8 mouse cellular contexts compared by ENCODE assay signal in genomic region chr11:44619887-44620693, GRCm38 (mm10). TPM values are rescaled to one million over a fixed set of nuclear protein-coding genes. Genes with fewer than 3 reads are reported as not detected.
DNase-seq lines count a peak whose midpoint lies in the region; ATAC-seq lines count a peak whose summit lies in the region.

No protein-coding gene starts in this region.

- H3K4me3 ChIP-seq in embryonic facial prominence, embryonic 11.5 days (ENCODE audit: low read depth, low read length): peak overlapping the region; percentile 67
- peak overlapping the region; percentile 20; the same call in 1 of the 2 replicates for H3K4me3 ChIP-seq in liver, embryonic 15.5 days (replicated peaks)

- peaks cover 2% of the 10 kb centered on the region; the same call in 1 of the 2 replicates for H3K4me1 ChIP-seq in embryonic facial prominence, embryonic 11.5 days (ENCODE audit: control insufficient read depth, insufficient read depth, low read length)
- peaks cover 15% of the 10 kb centered on the region for H3K4me1 ChIP-seq in liver, embryonic 15.5 days (replicated peaks)

- H3K27ac ChIP-seq in embryonic facial prominence, embryonic 11.5 days (replicated peaks; ENCODE audit: low read depth, low read length): no peak overlapping the region; the same call in 1 of the 2 replicates
- H3K27ac ChIP-seq in liver, embryonic 15.5 days (replicated peaks): no peak overlapping the region

- no peaks in the 10 kb centered on the region for H3K9me3 ChIP-seq in embryonic facial prominence, embryonic 11.5 days (replicated peaks; ENCODE audit: control insufficient read depth, low read length)
- H3K9me3 ChIP-seq in liver, embryonic 15.5 days (replicated peaks): no peaks in the 10 kb centered on the region

- H3K9ac ChIP-seq in embryonic facial prominence, embryonic 11.5 days (replicated peaks; ENCODE audit: low read length): peak overlapping the region; percentile 63
- H3K9ac ChIP-seq in liver, embryonic 15.5 days: no peak overlapping the region

- WGBS in embryonic facial prominence, embryonic 11.5 days: 2% methylated on average over 41 of the region's 41 CpGs
- WGBS in liver, embryonic 15.5 days (ENCODE audit: insufficient replicate concordance): 5% methylated on average over 41 of the region's 41 CpGs

- peak; percentile 41 to 46 for DNase-seq in spleen, adult 18-20 months
- DNase-seq in spleen, adult 12 weeks (ENCODE audit: low spot score): no peak
- DNase-seq in embryonic facial prominence, embryonic 11.5 days (ENCODE audit: low spot score): peak; percentile 21
- peak; percentile 40 for DNase-seq in heart, postnatal 14 days
- no peak for DNase-seq in layer of hippocampus, postnatal 25 days (ENCODE audit: extremely low spot score in 1 of 2, low spot score in 1 of 2)
- no peak for DNase-seq in left cerebral cortex, adult 8-10 months (ENCODE audit: low spot score in 2 of 2)

- ATAC-seq in embryonic facial prominence, embryonic 11.5 days (replicated peaks; ENCODE audit: insufficient number of reproducible peaks, low FRiP score, low TSS enrichment, low read depth): no peak
- ATAC-seq in liver, embryonic 15.5 days (ENCODE audit: insufficient read depth): no peak
- no peak for ATAC-seq in monocyte, adult 5-6 weeks (replicated peaks; ENCODE audit: insufficient number of reproducible peaks, low FRiP score, low TSS enrichment, poor library complexity, severe bottlenecking)

- peaks cover 7% of the 10 kb centered on the region for H3K27me3 ChIP-seq in embryonic facial prominence, embryonic 11.5 days (ENCODE audit: control insufficient read depth, insufficient read depth, low read length)
- peaks cover 77% of the 10 kb centered on the region for H3K27me3 ChIP-seq in liver, embryonic 15.5 days

- intact Hi-C loops in heart, postnatal 14 days (cut with DNase I): loop anchor here (2.0 to 10.0 kb wide), 6 partner anchors 41 to 1265 kb away; no protein-coding TSS in a partner anchor

- H3K36me3 ChIP-seq in embryonic facial prominence, embryonic 11.5 days (replicated peaks; ENCODE audit: control insufficient read depth, insufficient read depth, low read depth, low read length): no peaks in the 10 kb centered on the region
- H3K36me3 ChIP-seq in liver, embryonic 15.5 days (replicated peaks): no peaks in the 10 kb centered on the region

- H3K4me2 ChIP-seq in embryonic facial prominence, embryonic 11.5 days (ENCODE audit: low read depth, low read length): peak overlapping the region; percentile 63
- peak overlapping the region; percentile 32 for H3K4me2 ChIP-seq in liver, embryonic 15.5 days

RNA-seq across cellular contexts. Expression of gene Ebf1, which starts 3.0 kb away (rescaled TPM):
- 47.9 and 50.3 TPM in 2 replicates for polyA plus RNA-seq in embryonic facial prominence, embryonic 11.5 days (2014; fragmentation: Nextera tagmentation; extraction: Ambion mirVana)
- total RNA-seq in heart, postnatal 14 days (2021): 10 to 100 TPM; 19.7 to 22.8 TPM
- 1.2 and 1.5 TPM in 2 replicates for polyA plus RNA-seq in liver, embryonic 15.5 days (2015; fragmentation: Nextera tagmentation; extraction: Ambion mirVana)
- total RNA-seq in layer of hippocampus, postnatal 25 days (2021): 1 to 10 TPM; 3.5 to 4.6 TPM
- total RNA-seq in monocyte, adult 5-6 weeks (2017): 7.4 to 16.9 TPM (median 14.2 TPM) in 3 replicates
- total RNA-seq in left cerebral cortex, adult 8-10 months (2022): 1 to 10 TPM; 4.4 to 5.8 (median 4.9) TPM

Comparison
In these comparisons a context has a peak if more than half of its experiments do, and no peak if none do; other contexts are left out.
1. DNase-seq: peak in spleen, adult 18-20 months (2 of 2), embryonic facial prominence, embryonic 11.5 days (single experiment) and heart, postnatal 14 days (2 of 2); none in spleen, adult 12 weeks (single experiment), layer of hippocampus, postnatal 25 days (0 of 2) and left cerebral cortex, adult 8-10 months (0 of 2).